Mouse (Mus musculus) testis, adult 2 months (tissue): Measurements from ENCODE around the gene Ttn.

Experiments
- CTCF ChIP-seq: fragments of 200-500 bp; IDR thresholded peaks from 2 replicates; pipeline ENCODE4 v1.5.1; 2012; ENCODE audit warnings: low read depth, mild to moderate bottlenecking, inconsistent platforms, low read length, moderate library complexity; ENCODE audit not compliant: control insufficient read depth, insufficient read depth, insufficient replicate concordance
- POLR2A ChIP-seq: fragments of 200-500 bp; IDR thresholded peaks from 2 replicates; pipeline ENCODE4 v1.6.1; 2012; ENCODE audit warnings: low read depth, mild to moderate bottlenecking, inconsistent platforms, low read length, moderate library complexity; ENCODE audit not compliant: control insufficient read depth

GRCm38 (mm10) chr2:76672966-76673392, 309.4 kb downstream of the Ttn start, which contains the start of gene Fkbp7:
- no peak for TF ChIP-seq CTCF
- TF ChIP-seq POLR2A = peak; percentile 99
